Mouse (Mus musculus) urinary bladder, adult 2 months (tissue): Measurements from ENCODE around the gene Coro2a. TPM values are rescaled to one million over a fixed set of nuclear protein-coding genes. Genes with fewer than 3 reads are reported as not detected.

ENCODE experiments used
- polyA plus RNA-seq: library from polyadenylated mRNA; depleted of rRNA; stranded (reverse); fragments of >200 nt; gene quantifications from 2 replicates; pipeline ENCODE4 v1.2.3, GENCODE M21; 2012; rRNA removed

Coro2a gene
- polyA plus RNA-seq, 1 experiment, result 6.4 TPM

Other genes starting within 250 kb of the Coro2a start
- 4.7 and 6.3 TPM in 2 replicates for gene Trmo, start 212.8 kb downstream of the Coro2a start, polyA plus RNA-seq
- gene Hemgn, start 188.7 kb downstream of the Coro2a start, polyA plus RNA-seq, result 0.06 and 0.07 TPM in 2 replicates
- 26.7 and 71.9 TPM in 2 replicates for gene Anp32b, start 151.3 kb downstream of the Coro2a start, polyA plus RNA-seq
- 34.6 and 35.1 TPM in 2 replicates for gene Nans, start 113.0 kb downstream of the Coro2a start, polyA plus RNA-seq
- 5.0 and 5.7 TPM in 2 replicates for gene Trim14, start 66.1 kb downstream of the Coro2a start, polyA plus RNA-seq
- gene Tbc1d2, start 48.0 kb upstream of the Coro2a start, polyA plus RNA-seq, result 18.6 and 24.0 TPM in 2 replicates